17 mouse cellular contexts compared by ENCODE assay signal in genomic region chr1:131311284-131311683, GRCm38 (mm10).
"Had no signal": no experiment of that assay in that cellular context is flagged by ENCODE, and none has a peak within 500 bp of the region (broad histone marks: within the 10 kb centered on the region; RNA-seq: fewer than 3 reads in every experiment).

No protein-coding gene starts in this region.

- H3K4me2 ChIP-seq: lung, embryonic 15.5 days; midbrain, embryonic 11.5 days; midbrain, embryonic 13.5 days; midbrain, embryonic 15.5 days; neural tube, embryonic 12.5 days; stomach, embryonic 15.5 days had no signal

- H3K27ac ChIP-seq: lung, embryonic 15.5 days; macrophage; midbrain, embryonic 13.5 days; midbrain, embryonic 15.5 days; neural tube, embryonic 12.5 days; stomach, embryonic 15.5 days; stomach, postnatal 0 days had no signal

- H3K27me3 ChIP-seq: lung, embryonic 15.5 days; megakaryocyte, embryonic 14.5 days; midbrain, embryonic 13.5 days; midbrain, embryonic 15.5 days; neural tube, embryonic 12.5 days; stomach, embryonic 15.5 days had no signal

- H3K9ac ChIP-seq: lung, embryonic 15.5 days; midbrain, embryonic 13.5 days; midbrain, embryonic 15.5 days; neural tube, embryonic 12.5 days; stomach, embryonic 15.5 days had no signal

- H3K9me3 ChIP-seq: lung, embryonic 15.5 days; megakaryocyte, embryonic 14.5 days; midbrain, embryonic 13.5 days; midbrain, embryonic 15.5 days; neural tube, embryonic 12.5 days; stomach, embryonic 15.5 days had no signal

- DNase-seq: lung, adult 2 months; lung, postnatal 14 days; lung, postnatal 36 days; right cerebral cortex, postnatal 14 days; thymus, adult 2 months; thymus, postnatal 25 days; thymus, postnatal 4 days had no signal

- H3K4me1 ChIP-seq: lung, embryonic 15.5 days; midbrain, embryonic 13.5 days; midbrain, embryonic 15.5 days; neural tube, embryonic 12.5 days; stomach, embryonic 15.5 days had no signal

- H3K4me3 ChIP-seq: lung, embryonic 15.5 days; megakaryocyte, embryonic 14.5 days; midbrain, embryonic 13.5 days; midbrain, embryonic 15.5 days; neural tube, embryonic 12.5 days; stomach, embryonic 15.5 days had no signal

- ATAC-seq: lung, postnatal 0 days; midbrain, embryonic 13.5 days; midbrain, embryonic 15.5 days had no signal
